Mouse (Mus musculus): ENCODE measurements around the gene Gart.
"Not testable (repeated sequence)": the region's sequence is repeated elsewhere in the genome, so short reads cannot be mapped to it uniquely, and the experiment has no call there.

Gene Gart

GRCm38 (mm10) chr16:91648220-91648550 lies 1.4 kb upstream of the Gart start:
- DNase-seq (ENCODE audit: low spot score in 2 of 2) = peak; percentile 79 to 81

- DNase-seq (ENCODE audit: low spot score in 2 of 2) = peak; percentile 98
Observed at GRCm38 (mm10) chr16:91647461-91648219, 888 bp upstream of the Gart start, which contains the start of gene Son. TSS of gene Son (plus strand) at chr16:91647506.

- DNase-seq (ENCODE audit: low spot score in 2 of 2) = peak; percentile 42 to 50
Observed at GRCm38 (mm10) chr16:91645995-91646602, 653 bp downstream of the Gart start.

- not testable (repeated sequence) for DNase-seq (ENCODE audit: low spot score in 2 of 2)
Observed at GRCm38 (mm10) chr16:91645420-91645819, 1.3 kb downstream of the Gart start.

GRCm38 (mm10) chr16:91644901-91645300 lies 1.9 kb downstream of the Gart start:
- DNase-seq (ENCODE audit: low spot score in 2 of 2) = no peak

GRCm38 (mm10) chr16:91640171-91640570 lies 6.6 kb downstream of the Gart start:
- no peak for DNase-seq (ENCODE audit: low spot score in 2 of 2)

- DNase-seq (ENCODE audit: low spot score in 2 of 2) = no peak
Observed at GRCm38 (mm10) chr16:91639636-91640035, 7.1 kb downstream of the Gart start.

- no peak for DNase-seq (ENCODE audit: low spot score in 2 of 2)
Observed at GRCm38 (mm10) chr16:91639161-91639560, 7.6 kb downstream of the Gart start.

- no peak for DNase-seq (ENCODE audit: low spot score in 2 of 2)
Observed at GRCm38 (mm10) chr16:91633641-91634040, 13.1 kb downstream of the Gart start.

- DNase-seq (ENCODE audit: low spot score in 2 of 2) = no peak
Observed at GRCm38 (mm10) chr16:91632940-91633339, 13.8 kb downstream of the Gart start.

- DNase-seq (ENCODE audit: low spot score in 2 of 2) = no peak
Observed at GRCm38 (mm10) chr16:91632439-91632838, 14.3 kb downstream of the Gart start.

GRCm38 (mm10) chr16:91630584-91630983 lies 16.2 kb downstream of the Gart start:
- no peak for DNase-seq (ENCODE audit: low spot score in 2 of 2)

- DNase-seq (ENCODE audit: low spot score in 2 of 2) = no peak
Observed at GRCm38 (mm10) chr16:91629749-91630148, 17.0 kb downstream of the Gart start.

GRCm38 (mm10) chr16:91628673-91629072 lies 18.1 kb downstream of the Gart start:
- DNase-seq (ENCODE audit: low spot score in 2 of 2) = no peak

- DNase-seq (ENCODE audit: low spot score in 2 of 2) = no peak
Observed at GRCm38 (mm10) chr16:91627831-91628230, 18.9 kb downstream of the Gart start.

GRCm38 (mm10) chr16:91623074-91623473 lies 23.7 kb downstream of the Gart start:
- no peak for DNase-seq (ENCODE audit: low spot score in 2 of 2)

GRCm38 (mm10) chr16:91620991-91621390 lies 25.8 kb downstream of the Gart start:
- no peak for DNase-seq (ENCODE audit: low spot score in 2 of 2)

- peak; percentile 36 to 38 for DNase-seq (ENCODE audit: low spot score in 2 of 2)
Observed at GRCm38 (mm10) chr16:91620185-91620584, 26.6 kb downstream of the Gart start.

GRCm38 (mm10) chr16:91618511-91619501 lies 27.9 kb downstream of the Gart start, which contains the start of gene Dnajc28:
TSS of gene Dnajc28 (minus strand) at chr16:91619026.
- peak; percentile 83 to 84 for DNase-seq (ENCODE audit: low spot score in 2 of 2)

GRCm38 (mm10) chr16:91614552-91614951 lies 32.2 kb downstream of the Gart start:
- no peak for DNase-seq (ENCODE audit: low spot score in 2 of 2)

- no peak for DNase-seq (ENCODE audit: low spot score in 2 of 2)
Observed at GRCm38 (mm10) chr16:91612525-91612924, 34.2 kb downstream of the Gart start.

GRCm38 (mm10) chr16:91611248-91611647 lies 35.5 kb downstream of the Gart start:
- DNase-seq (ENCODE audit: low spot score in 2 of 2) = peak in 1 of 2 experiments; percentile 32

All from spleen, postnatal 36 days (tissue).